Mouse (Mus musculus): ENCODE results near the gene Dagla.

DNA sequence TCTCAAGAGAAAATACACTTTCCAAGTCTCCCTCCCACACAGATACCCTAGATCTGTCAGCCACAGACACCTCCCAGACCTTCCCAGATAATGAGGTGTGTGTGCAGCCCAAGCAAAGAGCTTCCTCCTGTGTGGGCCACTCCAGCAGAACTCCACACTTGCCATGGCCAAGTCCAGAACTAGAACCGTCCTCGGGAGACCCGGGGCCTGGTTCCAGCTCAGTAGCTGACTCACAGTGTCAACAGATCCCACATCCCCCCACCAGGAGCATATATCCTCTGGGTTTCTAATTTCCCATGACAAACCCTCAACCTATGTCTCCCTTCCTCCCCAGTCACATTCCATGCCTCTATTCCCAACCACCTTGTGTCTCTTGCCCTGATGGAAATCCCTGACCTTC lies 1.8 kb downstream of the Dagla start:
- TF ChIP-seq CTCF (IDR thresholded peaks at IDR 0.05; ENCODE audit: control insufficient read depth, insufficient read depth, insufficient replicate concordance, low read depth, low read length) = no peak
- TF ChIP-seq POLR2A (IDR thresholded peaks at IDR 0.05; ENCODE audit: control insufficient read depth, low read depth, low read length) = no peak

Measured in testis, adult 2 months (tissue).